Mouse (Mus musculus) embryonic facial prominence, embryonic 11.5 days (tissue): ENCODE measurements around the gene C1qtnf2. TPM values are rescaled to one million over a fixed set of nuclear protein-coding genes. Genes with fewer than 3 reads are reported as not detected.

Experiments used
- ATAC-seq: fragments of 200-750 bp; cut with Nextera tagmentation; replicated peaks from 2 replicates; pipeline ENCODE4 v1.8.0; 2017; ENCODE audit warnings: low read depth; ENCODE audit not compliant: insufficient number of reproducible peaks, low FRiP score, low TSS enrichment
- DNase-seq: peaks from one replicate; pipeline ENCODE4 v3.0.0-alpha.2; 2015; ENCODE audit warnings: low spot score
- H3K27ac ChIP-seq: fragments of 300-500 bp; sonication (generic); replicated peaks from 2 replicates; pipeline ENCODE4 v1.5.1; 2014; ENCODE audit warnings: mild to moderate bottlenecking, low read depth, low read length, control low read depth
- H3K27me3 ChIP-seq: fragments of 300-500 bp; sonication (generic); 2 replicates; pipeline ENCODE4 v1.6.1; 2014; ENCODE audit warnings: mild to moderate bottlenecking, low read length, moderate library complexity, mixed read lengths; ENCODE audit not compliant: control insufficient read depth, insufficient read depth
- H3K36me3 ChIP-seq: fragments of 300-500 bp; sonication (generic); replicated peaks from 2 replicates; pipeline ENCODE4 v1.6.1; 2014; ENCODE audit warnings: low read depth, mild to moderate bottlenecking, low read length, moderate library complexity, mixed read lengths; ENCODE audit not compliant: control insufficient read depth, insufficient read depth
- H3K4me1 ChIP-seq: fragments of 300-500 bp; sonication (generic); 2 replicates; pipeline ENCODE4 v1.6.1; 2014; ENCODE audit warnings: low read length, mixed read lengths; ENCODE audit not compliant: control insufficient read depth, insufficient read depth
- H3K4me2 ChIP-seq: fragments of 300-500 bp; sonication (generic); 2 replicates; pipeline ENCODE4 v1.6.1; 2014; ENCODE audit warnings: low read depth, mild to moderate bottlenecking, control low read depth, low read length, moderate library complexity
- H3K4me3 ChIP-seq: fragments of 300-500 bp; sonication (generic); 2 replicates; pipeline ENCODE4 v1.5.1; 2014; ENCODE audit warnings: low read depth, low read length, control low read depth
- H3K9ac ChIP-seq: fragments of 300-500 bp; sonication (generic); replicated peaks from 2 replicates; pipeline ENCODE4 v1.6.1; 2014; ENCODE audit warnings: mild to moderate bottlenecking, control low read depth, low read length
- H3K9me3 ChIP-seq: fragments of 300-500 bp; sonication (generic); replicated peaks from 2 replicates; pipeline ENCODE4 v1.6.1; 2016; ENCODE audit warnings: mild to moderate bottlenecking, low read length, inconsistent platforms, mixed read lengths; ENCODE audit not compliant: control insufficient read depth
- WGBS: fragments of 180-500 bp; shearing (Covaris S2); extraction: QIAGEN DNeasy Blood & Tissue Kit; methylation state at CpG from one replicate; pipeline ENCODE4 v1.1.7; 2014; 5-methylcytosine and 5-hydroxymethylcytosine counted together
- polyA plus RNA-seq: library from polyadenylated mRNA; unstranded; fragments of >200 nt; fragmentation: Nextera tagmentation; extraction: Ambion mirVana; gene quantifications from 2 replicates; pipeline ENCODE4 v1.2.1, GENCODE M21; 2014

Gene C1qtnf2
- polyA plus RNA-seq, 1 experiment from 2014 or later: 2.9 TPM

DNA sequence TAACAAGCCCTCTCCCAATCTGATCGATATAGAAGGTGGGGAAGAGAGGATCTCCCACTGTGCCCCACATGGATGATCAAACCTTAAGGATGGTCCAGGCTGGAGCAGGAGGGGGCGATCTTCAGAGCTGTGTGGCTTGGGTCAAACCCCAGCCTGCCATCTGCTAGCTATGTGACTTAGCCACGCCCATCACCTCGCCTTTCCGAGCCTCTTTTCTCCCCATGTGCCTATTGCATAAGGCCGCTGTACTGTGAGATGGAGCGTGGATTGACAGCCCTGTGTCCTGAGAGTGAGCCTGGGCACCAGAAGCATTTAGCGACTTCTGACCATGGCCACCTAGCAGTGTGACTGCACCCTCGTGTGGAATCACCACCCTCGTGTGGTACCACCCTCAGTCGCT, 10.6 kb downstream of the C1qtnf2 start:
- H3K4me3 ChIP-seq: no peak overlapping the region
- no peaks in the 10 kb centered on the region for H3K36me3 ChIP-seq
- no peak for DNase-seq
- H3K4me1 ChIP-seq: no peaks in the 10 kb centered on the region; the same call in 1 of the 2 replicates
- no peak overlapping the region for H3K27ac ChIP-seq
- H3K9me3 ChIP-seq: no peaks in the 10 kb centered on the region
- no peak overlapping the region for H3K9ac ChIP-seq
- H3K4me2 ChIP-seq: no peak overlapping the region
- H3K27me3 ChIP-seq: no peaks in the 10 kb centered on the region
- ATAC-seq: no peak
- WGBS: 43% methylated on average over 11 of the region's 11 CpGs

DNA sequence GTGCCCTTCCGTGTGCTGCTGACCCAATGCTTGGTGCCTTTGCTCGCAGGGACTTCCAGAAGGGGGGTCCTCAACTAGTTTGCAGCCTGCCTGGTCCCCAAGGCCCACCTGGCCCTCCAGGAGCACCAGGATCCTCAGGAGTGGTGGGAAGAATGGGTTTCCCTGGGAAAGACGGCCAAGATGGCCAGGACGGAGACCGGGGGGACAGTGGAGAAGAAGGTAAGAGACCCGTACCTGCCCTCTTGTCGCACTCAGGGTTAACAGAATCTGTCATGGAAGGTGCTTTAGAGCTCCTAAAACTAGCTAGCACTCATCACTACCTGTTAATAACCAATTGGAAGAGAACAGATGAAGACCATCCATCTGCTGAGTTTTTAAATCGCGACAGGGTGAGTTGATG, 11.8 kb downstream of the C1qtnf2 start:
- no peaks in the 10 kb centered on the region for H3K27me3 ChIP-seq
- no peaks in the 10 kb centered on the region for H3K36me3 ChIP-seq
- no peaks in the 10 kb centered on the region for H3K9me3 ChIP-seq
- DNase-seq: no peak
- 90% methylated on average over 9 of the region's 9 CpGs for WGBS
- H3K4me2 ChIP-seq: no peak overlapping the region
- H3K27ac ChIP-seq: no peak overlapping the region
- H3K4me1 ChIP-seq: no peaks in the 10 kb centered on the region; the same call in 1 of the 2 replicates
- H3K4me3 ChIP-seq: no peak overlapping the region
- no peak for ATAC-seq
- no peak overlapping the region for H3K9ac ChIP-seq

DNA sequence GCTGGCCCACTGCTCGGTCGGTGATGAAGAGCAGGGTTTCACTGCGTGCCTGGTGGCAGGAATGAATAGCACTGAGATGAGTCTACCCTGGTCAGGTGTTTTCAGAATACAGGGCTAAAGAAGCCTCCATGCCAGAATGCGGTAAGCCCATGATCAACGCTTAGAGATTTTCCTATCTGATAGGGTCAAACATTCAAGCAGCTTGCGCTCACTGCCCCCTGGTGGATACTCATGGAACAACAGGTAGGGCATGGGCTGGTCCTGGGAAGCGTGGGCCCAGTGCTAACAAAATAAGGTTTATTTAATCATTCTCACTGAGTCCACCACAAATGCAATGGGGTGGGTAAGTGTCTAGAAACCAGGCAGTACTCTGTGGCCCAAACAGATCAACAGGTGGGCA, 18.6 kb downstream of the C1qtnf2 start:
- Histone ChIP-seq H3K9ac (no peak overlapping the region), H3K9me3 (no peaks in the 10 kb centered on the region), H3K27ac (no peak overlapping the region), H3K4me1 (no peaks in the 10 kb centered on the region), H3K36me3 (no peaks in the 10 kb centered on the region), H3K4me2 (no peak overlapping the region), H3K27me3 (no peaks in the 10 kb centered on the region), H3K4me3 (no peak overlapping the region)
- 28% methylated on average over 7 of the region's 7 CpGs for WGBS
- DNase-seq: peak; percentile 78
- ATAC-seq: no peak

DNA sequence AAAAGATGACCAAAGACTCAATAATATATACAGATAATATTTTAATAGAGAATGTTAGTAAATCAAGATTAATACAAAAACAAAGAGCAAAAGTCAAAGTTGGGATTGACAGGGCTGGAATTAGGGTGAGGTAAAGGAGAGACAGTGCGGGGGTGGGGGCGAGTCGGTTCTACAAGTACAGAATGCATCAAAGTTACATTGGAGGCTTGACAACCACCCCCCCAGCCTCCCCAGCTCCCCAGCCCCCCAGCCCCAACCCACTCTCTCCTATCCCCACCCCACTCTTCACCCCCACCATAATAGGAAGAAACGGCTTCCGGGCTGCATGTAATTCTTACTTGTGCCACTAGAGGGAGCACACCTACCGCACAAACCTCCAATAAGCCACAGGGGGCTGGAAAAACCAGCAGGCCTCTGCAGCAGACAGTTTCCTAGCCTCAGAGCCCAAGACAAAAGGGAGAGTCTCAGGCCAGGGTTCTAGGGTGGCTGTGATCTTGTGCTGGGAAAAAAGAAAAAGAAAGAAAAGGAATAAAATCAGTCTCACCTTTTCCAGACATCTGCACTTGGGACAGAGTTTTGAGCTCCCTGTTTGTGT, 19.8 kb downstream of the C1qtnf2 start:
- WGBS: 20% methylated on average over 6 of the region's 6 CpGs
- ATAC-seq (peak; percentile 76; the same call in 1 of the 2 replicates), DNase-seq (peak; percentile 88)
- no peaks in the 10 kb centered on the region for H3K27me3 ChIP-seq
- no peaks in the 10 kb centered on the region for H3K9me3 ChIP-seq
- no peaks in the 10 kb centered on the region for H3K4me1 ChIP-seq
- no peak overlapping the region for H3K27ac ChIP-seq
- no peak overlapping the region for H3K9ac ChIP-seq
- H3K4me3 ChIP-seq: no peak overlapping the region
- no peaks in the 10 kb centered on the region for H3K36me3 ChIP-seq
- H3K4me2 ChIP-seq: no peak overlapping the region

DNA sequence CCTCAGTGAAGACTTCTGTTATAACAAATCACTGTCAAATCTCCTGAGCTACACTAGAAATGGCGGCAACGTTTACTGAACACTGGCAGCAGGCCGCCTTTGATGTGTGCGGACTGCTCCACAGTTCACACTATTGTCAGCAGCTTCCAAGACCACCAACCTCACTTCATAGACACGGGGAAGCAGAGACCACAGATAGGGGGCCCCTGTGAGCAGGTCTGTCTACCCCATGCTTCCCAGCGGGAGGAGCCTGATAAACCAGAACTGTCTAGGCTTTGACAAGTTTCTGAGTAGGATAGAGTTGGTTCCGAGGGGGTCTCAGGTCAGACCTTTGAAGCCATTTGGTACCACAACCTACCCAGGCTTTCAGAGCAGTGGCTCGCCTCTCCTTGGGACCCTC, 21.0 kb downstream of the C1qtnf2 start:
- H3K9ac ChIP-seq: no peak overlapping the region
- H3K4me3 ChIP-seq: no peak overlapping the region
- H3K27me3 ChIP-seq: no peaks in the 10 kb centered on the region
- ATAC-seq: no peak
- 51% methylated on average over 8 of the region's 8 CpGs for WGBS
- H3K36me3 ChIP-seq: no peaks in the 10 kb centered on the region
- H3K27ac ChIP-seq: no peak overlapping the region
- H3K9me3 ChIP-seq: no peaks in the 10 kb centered on the region
- peak; percentile 31 for DNase-seq
- no peaks in the 10 kb centered on the region for H3K4me1 ChIP-seq
- no peak overlapping the region for H3K4me2 ChIP-seq

DNA sequence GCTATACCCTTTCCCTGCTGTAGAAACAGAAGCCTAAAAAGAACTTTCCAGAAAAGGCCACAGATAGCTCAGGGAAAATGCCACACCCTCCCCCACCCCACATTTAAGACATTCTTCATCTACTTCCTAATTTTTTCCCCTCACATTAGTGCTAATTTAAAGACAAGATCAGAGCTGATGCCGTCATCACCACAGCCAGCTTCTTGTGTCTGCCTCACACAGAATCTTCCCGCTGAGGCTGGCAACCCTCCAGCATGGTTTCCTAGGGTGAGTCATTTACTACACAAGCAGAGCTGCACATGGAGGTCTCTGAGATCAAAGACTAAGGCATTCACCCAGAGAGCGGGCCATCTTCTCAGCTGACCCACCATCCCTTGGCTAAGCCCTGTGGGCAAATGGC, 21.5 kb downstream of the C1qtnf2 start:
- Histone ChIP-seq H3K36me3 (no peaks in the 10 kb centered on the region), H3K4me1 (no peaks in the 10 kb centered on the region), H3K4me3 (no peak overlapping the region), H3K27ac (no peak overlapping the region), H3K27me3 (no peaks in the 10 kb centered on the region), H3K9ac (no peak overlapping the region), H3K9me3 (no peaks in the 10 kb centered on the region), H3K4me2 (no peak overlapping the region)
- ATAC-seq: no peak
- 80% methylated on average over 3 of the region's 3 CpGs for WGBS
- DNase-seq: no peak

DNA sequence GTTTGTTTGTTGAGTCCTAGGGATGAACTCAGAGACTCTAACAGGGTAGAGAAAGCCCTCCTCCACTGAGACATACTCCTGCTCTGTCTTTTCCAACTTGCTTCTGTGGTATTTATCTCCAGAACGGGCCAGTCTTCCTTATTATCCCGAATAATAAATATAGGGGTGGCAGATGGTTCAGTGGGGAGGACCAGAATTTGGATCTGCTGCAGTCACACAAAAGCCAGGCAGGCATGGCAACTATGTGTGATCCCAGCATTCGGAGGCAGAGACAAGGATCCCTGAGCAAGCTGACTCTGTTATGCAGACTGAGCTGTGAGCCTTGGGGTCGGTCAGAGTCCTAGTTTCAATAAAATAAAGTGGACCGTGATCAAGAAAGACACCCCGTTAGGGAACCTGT, 27.2 kb downstream of the C1qtnf2 start:
- no peak overlapping the region for H3K4me3 ChIP-seq
- DNase-seq: no peak
- no peak for ATAC-seq
- no peaks in the 10 kb centered on the region for H3K36me3 ChIP-seq
- H3K9me3 ChIP-seq: no peaks in the 10 kb centered on the region
- no peaks in the 10 kb centered on the region for H3K27me3 ChIP-seq
- H3K27ac ChIP-seq: no peak overlapping the region
- H3K9ac ChIP-seq: no peak overlapping the region
- H3K4me2 ChIP-seq: no peak overlapping the region
- H3K4me1 ChIP-seq: no peaks in the 10 kb centered on the region
- WGBS: 88% methylated on average over 6 of the region's 6 CpGs

DNA sequence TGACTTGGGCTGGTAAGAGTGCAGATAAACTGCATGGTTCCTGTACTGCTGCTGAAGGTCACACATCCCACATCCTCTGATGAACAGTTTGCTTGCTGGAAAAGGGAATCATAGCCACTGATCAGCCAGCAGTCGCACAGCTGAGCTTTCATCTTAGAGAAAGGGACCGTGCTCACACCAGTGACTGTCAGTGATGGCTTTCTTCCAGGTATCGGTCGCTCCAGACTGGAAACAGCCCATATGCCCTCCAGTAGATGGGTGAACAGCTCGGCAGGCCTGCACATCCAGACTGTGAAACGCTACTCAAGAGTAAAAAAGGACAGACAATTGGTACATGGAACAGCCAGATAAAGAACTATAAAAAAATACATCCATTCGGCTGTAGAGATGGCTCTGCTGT, 31.1 kb downstream of the C1qtnf2 start:
- Histone ChIP-seq H3K4me2 (no peak overlapping the region), H3K9ac (no peak overlapping the region), H3K27me3 (no peaks in the 10 kb centered on the region), H3K9me3 (no peaks in the 10 kb centered on the region), H3K27ac (no peak overlapping the region), H3K4me1 (no peaks in the 10 kb centered on the region), H3K4me3 (no peak overlapping the region), H3K36me3 (no peaks in the 10 kb centered on the region)
- no peak for DNase-seq
- ATAC-seq: no peak
- WGBS: 92% methylated on average over 7 of the region's 7 CpGs
